Mouse (Mus musculus) erythroblast, embryonic 14.5 days (primary cell): ENCODE measurements around the gene Sh2b2.

Experiments used
- GATA1 ChIP-seq: IDR thresholded peaks from 2 replicates; pipeline ENCODE4 v1.6.1; 2012; ENCODE audit warnings: low read length, inconsistent platforms, mixed read lengths
- TAL1 ChIP-seq: IDR thresholded peaks from 3 replicates; pipeline ENCODE4 v1.6.1; 2012; ENCODE audit warnings: low read length, inconsistent platforms, mixed read lengths

DNA sequence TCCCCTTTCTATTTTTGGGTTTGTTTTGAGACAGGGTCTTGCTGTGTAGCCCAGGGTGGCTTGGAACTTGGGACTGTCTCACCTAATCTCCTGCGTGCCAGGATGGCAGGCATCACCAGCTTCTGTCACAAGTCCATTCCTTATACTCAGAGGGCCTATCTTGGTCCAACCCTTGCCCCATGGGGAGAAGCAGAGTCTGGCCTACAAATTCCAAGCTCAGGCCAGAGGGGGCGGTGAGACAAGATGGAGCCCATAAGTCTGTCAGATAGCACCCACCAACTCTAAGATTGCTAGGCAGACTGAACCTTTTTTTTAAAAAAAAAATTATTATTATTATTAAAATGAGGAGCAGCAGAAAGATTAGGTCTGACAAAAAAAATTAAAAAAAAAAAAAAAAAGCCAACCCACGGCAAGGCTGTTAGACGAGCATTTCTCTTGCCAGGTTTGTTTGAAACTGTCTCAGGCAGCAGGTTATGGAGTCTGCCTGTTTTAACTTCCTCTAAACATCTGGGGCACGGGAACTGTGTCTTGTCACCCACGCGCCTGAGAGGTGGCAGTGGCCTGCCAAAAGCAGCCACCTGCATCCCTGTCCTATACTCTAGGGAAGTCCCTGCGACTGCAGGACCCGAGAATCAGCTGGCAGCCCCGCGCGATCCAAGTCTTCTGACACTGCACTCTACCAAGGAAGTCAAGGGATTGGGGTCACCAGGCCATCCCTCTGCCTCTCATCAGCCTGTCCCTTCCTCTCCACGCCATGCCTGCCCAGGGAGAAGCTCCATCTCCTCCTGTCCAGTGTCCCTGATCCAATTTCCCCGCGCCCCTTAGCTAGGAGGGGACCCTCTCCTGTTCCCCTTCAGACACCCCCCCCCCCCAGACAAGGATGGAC, 76.5 kb downstream of the Sh2b2 start:
- TF ChIP-seq GATA1 (no peak), TAL1 (no peak)
